ENCODE assay signal across 29 mouse cellular contexts in the genomic region with DNA sequence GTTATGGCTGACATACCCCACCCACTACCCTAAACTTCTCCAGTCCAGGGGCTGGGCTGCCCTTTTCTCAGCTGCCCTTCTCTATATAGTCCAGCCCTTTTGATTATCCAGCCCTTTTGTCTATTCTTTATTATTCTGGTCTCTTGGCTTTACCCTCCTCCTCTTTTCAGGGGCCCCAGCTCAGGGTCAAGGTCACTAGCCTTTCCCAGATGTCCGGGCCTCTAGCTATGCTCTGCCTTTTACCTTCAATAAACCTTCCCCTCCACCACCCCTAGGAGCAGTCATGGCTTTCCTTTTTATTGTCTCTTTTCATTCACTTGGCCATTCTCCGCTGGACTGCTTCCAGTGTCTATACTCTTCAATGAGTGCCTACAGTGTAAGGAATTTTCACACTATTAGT. TPM values are rescaled to one million over a fixed set of nuclear protein-coding genes. Genes with fewer than 3 reads are reported as not detected.
DNase-seq lines count a peak whose midpoint lies in the region; ATAC-seq and TF ChIP-seq lines count a peak whose summit lies in the region.
"Had no signal": no experiment of that assay in that cellular context is flagged by ENCODE, and none has a peak within 500 bp of the region (broad histone marks: within the 10 kb centered on the region; RNA-seq: fewer than 3 reads in every experiment).

No protein-coding gene starts in this region.

- no peak for TF ChIP-seq CTCF in lung, postnatal 0 days (IDR thresholded peaks at IDR 0.05)

- DNase-seq in embryo, embryonic 10.5 days (ENCODE audit: low spot score): peak; percentile 58
- DNase-seq in embryo, embryonic 11 days: no peak
- DNase-seq in lung, postnatal 0 days (ENCODE audit: low spot score): no peak
- no peak for DNase-seq in lung, postnatal 4 days
- peak; percentile 31 for DNase-seq in midbrain, embryonic 10.5 days (ENCODE audit: low spot score)
- DNase-seq in midbrain, embryonic 11.5 days (ENCODE audit: low spot score, missing footprints): no peak
- DNase-seq in ZHBTc4 (ENCODE audit: low read depth, low spot score): peak; percentile 55
- no peak for DNase-seq in ovary, adult 18-20 months (ENCODE audit: low spot score)
- DNase-seq: adrenal gland, adult 8-10 months; adrenal gland, postnatal 25 days; B cell, adult 2 months; cerebellum, adult 11-12 months; cerebellum, adult 8-10 months; cerebellum, postnatal 10 days; cerebellum, postnatal 36 days; forebrain, postnatal 0 days; gastrocnemius, adult 2 months; gastrocnemius, postnatal 14 days had no signal

- H3K27ac ChIP-seq in lung, postnatal 0 days (ENCODE audit: low read length): no peak overlapping the region
- H3K27ac ChIP-seq in midbrain, embryonic 10.5 days (replicated peaks): 0 out of 2 replicates have a peak overlapping the region, but pooled peaks have one; percentile 19
- no peak overlapping the region for H3K27ac ChIP-seq in midbrain, embryonic 11.5 days (ENCODE audit: low read depth, low read length)
- H3K27ac ChIP-seq: embryonic facial prominence, embryonic 12.5 days; embryonic facial prominence, embryonic 15.5 days; gastrocnemius, adult 2 months; hindbrain, embryonic 13.5 days; hindbrain, postnatal 0 days had no signal

- TF ChIP-seq EP300 in lung, postnatal 0 days (IDR thresholded peaks at IDR 0.05): no peak

- no peak overlapping the region for H3K9ac ChIP-seq in lung, postnatal 0 days (replicated peaks; ENCODE audit: low read depth)
- H3K9ac ChIP-seq in midbrain, embryonic 11.5 days (ENCODE audit: low read length): no peak overlapping the region
- H3K9ac ChIP-seq: embryonic facial prominence, embryonic 12.5 days; embryonic facial prominence, embryonic 15.5 days; forebrain, postnatal 0 days; hindbrain, embryonic 13.5 days had no signal

- H3K4me1 ChIP-seq in lung, postnatal 0 days (ENCODE audit: insufficient read depth, low read depth, low read length): no peaks in the 10 kb centered on the region
- peaks cover 16% of the 10 kb centered on the region for H3K4me1 ChIP-seq in midbrain, embryonic 10.5 days
- H3K4me1 ChIP-seq in midbrain, embryonic 11.5 days (ENCODE audit: control insufficient read depth, insufficient read depth, low read length): peaks cover 2% of the 10 kb centered on the region; the same call in 1 of the 2 replicates
- H3K4me1 ChIP-seq: embryonic facial prominence, embryonic 12.5 days; embryonic facial prominence, embryonic 15.5 days; hindbrain, embryonic 13.5 days had no signal

- H3K36me3 ChIP-seq in lung, postnatal 0 days (ENCODE audit: insufficient read depth, low read length): no peaks in the 10 kb centered on the region
- no peaks in the 10 kb centered on the region for H3K36me3 ChIP-seq in midbrain, embryonic 10.5 days
- no peaks in the 10 kb centered on the region for H3K36me3 ChIP-seq in midbrain, embryonic 11.5 days (ENCODE audit: control insufficient read depth, insufficient read depth, low read length)
- H3K36me3 ChIP-seq: embryonic facial prominence, embryonic 12.5 days; embryonic facial prominence, embryonic 15.5 days; G1E; hindbrain, embryonic 13.5 days had no signal

- H3K4me2 ChIP-seq in lung, postnatal 0 days (replicated peaks; ENCODE audit: low read depth, low read length): no peak overlapping the region
- no peak overlapping the region for H3K4me2 ChIP-seq in midbrain, embryonic 11.5 days
- H3K4me2 ChIP-seq: embryonic facial prominence, embryonic 12.5 days; embryonic facial prominence, embryonic 15.5 days; heart, embryonic 11.5 days; hindbrain, embryonic 13.5 days had no signal

- no peaks in the 10 kb centered on the region for H3K27me3 ChIP-seq in lung, postnatal 0 days (replicated peaks; ENCODE audit: insufficient read depth, low read length)
- H3K27me3 ChIP-seq in midbrain, embryonic 10.5 days (ENCODE audit: low read depth, poor library complexity, severe bottlenecking): no peaks in the 10 kb centered on the region
- no peaks in the 10 kb centered on the region for H3K27me3 ChIP-seq in midbrain, embryonic 11.5 days (ENCODE audit: control insufficient read depth, insufficient read depth, low read length)
- H3K27me3 ChIP-seq: CH12.LX; embryonic facial prominence, embryonic 12.5 days; embryonic facial prominence, embryonic 15.5 days; hindbrain, embryonic 13.5 days; Patski had no signal

- H3K9me3 ChIP-seq in lung, postnatal 0 days (ENCODE audit: low read length): no peaks in the 10 kb centered on the region
- no peaks in the 10 kb centered on the region for H3K9me3 ChIP-seq in midbrain, embryonic 10.5 days (replicated peaks)
- no peaks in the 10 kb centered on the region for H3K9me3 ChIP-seq in midbrain, embryonic 11.5 days (ENCODE audit: control insufficient read depth, low read length)
- H3K9me3 ChIP-seq: embryonic facial prominence, embryonic 12.5 days; embryonic facial prominence, embryonic 15.5 days; hindbrain, embryonic 13.5 days had no signal

- 53% methylated on average over 2 of the region's 2 CpGs for WGBS in lung, postnatal 0 days
- WGBS in midbrain, embryonic 10.5 days: 37% methylated on average over 2 of the region's 2 CpGs
- WGBS in midbrain, embryonic 11.5 days: 25% methylated on average over 2 of the region's 2 CpGs

- no peak overlapping the region for H3K4me3 ChIP-seq in lung, postnatal 0 days (ENCODE audit: low read depth, low read length)
- H3K4me3 ChIP-seq in midbrain, embryonic 10.5 days: no peak overlapping the region
- no peak overlapping the region for H3K4me3 ChIP-seq in midbrain, embryonic 11.5 days (ENCODE audit: low read depth, low read length)
- H3K4me3 ChIP-seq: embryonic facial prominence, embryonic 12.5 days; embryonic facial prominence, embryonic 15.5 days; gastrocnemius, adult 2 months; hindbrain, embryonic 13.5 days had no signal

- peak; percentile 9; the same call in 1 of the 2 replicates for ATAC-seq in lung, postnatal 0 days
- ATAC-seq in midbrain, embryonic 11.5 days (ENCODE audit: low FRiP score): no peak
- ATAC-seq: activated CD4-positive, CD25-positive, alpha-beta regulatory T cell, adult 4 months; forebrain, embryonic 14.5 days; forebrain, postnatal 0 days; hindbrain, postnatal 0 days; inflammation-experienced regulatory T-cells, adult 6 months; Patski had no signal

RNA-seq across cellular contexts. Expression of a gene that starts 22.7 kb away (rescaled TPM):
- polyA plus RNA-seq in lung, postnatal 0 days (2015; fragmentation: Nextera tagmentation; extraction: Ambion mirVana): 5.2 and 5.4 TPM in 2 replicates
- polyA plus RNA-seq in midbrain, embryonic 10.5 days (2016; fragmentation: Nextera tagmentation; extraction: Ambion mirVana): 2.7 and 3.5 TPM in 2 replicates
- polyA plus RNA-seq in midbrain, embryonic 11.5 days (2014; fragmentation: Nextera tagmentation; extraction: Ambion mirVana): 3.7 and 3.8 TPM in 2 replicates
- polyA plus RNA-seq: G1E had no signal

Comparison
In these comparisons a context has a peak if more than half of its experiments do, and no peak if none do; other contexts are left out.
1. DNase-seq: peak in embryo, embryonic 10.5 days (single experiment), midbrain, embryonic 10.5 days (single experiment) and ZHBTc4 (single experiment); none in embryo, embryonic 11 days (single experiment), lung, postnatal 0 days (single experiment), lung, postnatal 4 days (0 of 2), midbrain, embryonic 11.5 days (single experiment) and ovary, adult 18-20 months (single experiment).